Mouse (Mus musculus): ENCODE data around the gene Cux2. TPM values are rescaled to one million over a fixed set of nuclear protein-coding genes. Genes with fewer than 3 reads are reported as not detected.

Gene Cux2
- polyA plus RNA-seq, 1 experiment from 2014 or later: 10.1 TPM

DNA sequence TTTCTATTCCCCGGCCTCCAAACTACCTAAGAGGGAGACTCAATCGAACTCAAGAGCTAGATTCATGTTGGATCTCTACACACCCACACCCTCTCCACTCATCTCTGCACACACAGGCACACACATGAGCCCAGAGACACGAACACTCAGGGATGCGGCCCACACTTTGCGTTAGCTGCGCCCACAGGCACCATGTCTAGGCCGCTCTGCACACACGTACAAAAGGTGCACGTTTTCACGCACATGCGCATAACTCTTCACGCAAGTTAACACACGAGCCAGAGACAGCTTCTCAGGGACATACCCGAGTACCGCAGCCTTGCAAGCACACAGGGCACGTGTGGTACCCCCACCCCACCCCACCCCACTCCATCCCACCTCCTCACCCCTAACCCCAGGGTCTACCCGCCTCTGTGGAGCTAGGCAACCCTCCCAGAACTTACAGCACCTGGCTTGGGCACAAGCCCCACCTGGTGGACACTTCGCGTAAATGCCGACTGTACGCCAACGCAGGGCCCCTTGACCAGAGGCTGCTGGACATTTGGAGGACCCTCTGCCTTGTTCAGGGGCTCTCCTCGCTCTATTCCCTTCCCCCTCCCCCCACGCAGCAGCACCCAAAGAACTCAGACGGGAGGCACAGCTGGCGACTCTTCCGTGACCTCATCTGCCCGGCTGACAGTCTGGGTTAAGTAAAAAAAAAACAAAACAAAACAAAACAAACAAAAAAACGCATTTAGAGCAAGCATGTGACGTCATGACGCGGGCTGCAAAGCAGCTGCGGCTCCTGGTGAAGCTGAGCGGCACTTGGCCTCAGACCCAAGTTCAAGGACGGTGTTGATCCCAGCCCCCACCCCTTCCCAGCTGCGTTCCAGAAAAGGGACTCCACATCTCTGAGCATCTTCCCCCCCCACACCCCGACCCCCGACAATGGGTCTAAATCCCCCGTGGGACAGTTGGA lies 9.4 kb upstream of the Cux2 start:
- H3K9ac ChIP-seq: peak overlapping the region; percentile 63; the same call in 1 of the 2 replicates
- peak overlapping the region; percentile 59 for H3K4me2 ChIP-seq
- H3K4me3 ChIP-seq: peak overlapping the region; percentile 25
- H3K27ac ChIP-seq (ENCODE audit: poor library complexity, severe bottlenecking): no peak overlapping the region
- H3K36me3 ChIP-seq: peaks cover 3% of the 10 kb centered on the region
- no peak for ATAC-seq (ENCODE audit: insufficient number of reproducible peaks, low FRiP score)
- H3K27me3 ChIP-seq (replicated peaks): peaks cover under 1% of the 10 kb centered on the region; the same call in 1 of the 2 replicates
- H3K9me3 ChIP-seq (replicated peaks): peaks cover 10% of the 10 kb centered on the region
- H3K4me1 ChIP-seq (replicated peaks): peaks cover 49% of the 10 kb centered on the region
- 26% methylated on average over 39 of the region's 39 CpGs for WGBS

DNA sequence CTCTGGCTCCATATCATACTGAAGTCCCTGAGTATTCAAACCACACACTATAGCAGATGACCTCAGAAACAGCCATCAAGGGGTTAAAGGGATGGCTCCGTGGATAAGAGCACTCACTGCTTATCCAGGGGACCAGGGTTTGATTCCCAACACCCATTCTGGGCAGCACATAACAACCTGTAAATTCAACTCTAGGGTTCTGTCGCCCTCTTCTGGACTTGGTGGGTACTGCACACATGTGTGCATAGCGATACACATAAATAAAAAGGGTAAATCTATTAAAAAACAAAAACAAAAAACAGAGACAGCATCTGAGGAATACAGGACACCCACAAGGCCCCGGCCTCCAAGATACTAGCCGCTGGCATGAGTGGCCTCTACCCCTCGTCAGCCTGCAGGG lies 7.7 kb upstream of the Cux2 start:
- no peak overlapping the region for H3K27ac ChIP-seq (ENCODE audit: poor library complexity, severe bottlenecking)
- H3K4me1 ChIP-seq (replicated peaks): peaks cover 40% of the 10 kb centered on the region
- ATAC-seq (ENCODE audit: insufficient number of reproducible peaks, low FRiP score): no peak
- H3K4me3 ChIP-seq: no peak overlapping the region
- no peak overlapping the region for H3K9ac ChIP-seq
- peaks cover 3% of the 10 kb centered on the region for H3K36me3 ChIP-seq
- WGBS: 66% methylated on average over 6 of the region's 6 CpGs
- peaks cover 17% of the 10 kb centered on the region for H3K27me3 ChIP-seq (replicated peaks)
- H3K9me3 ChIP-seq (replicated peaks): peaks cover 10% of the 10 kb centered on the region
- H3K4me2 ChIP-seq: no peak overlapping the region

DNA sequence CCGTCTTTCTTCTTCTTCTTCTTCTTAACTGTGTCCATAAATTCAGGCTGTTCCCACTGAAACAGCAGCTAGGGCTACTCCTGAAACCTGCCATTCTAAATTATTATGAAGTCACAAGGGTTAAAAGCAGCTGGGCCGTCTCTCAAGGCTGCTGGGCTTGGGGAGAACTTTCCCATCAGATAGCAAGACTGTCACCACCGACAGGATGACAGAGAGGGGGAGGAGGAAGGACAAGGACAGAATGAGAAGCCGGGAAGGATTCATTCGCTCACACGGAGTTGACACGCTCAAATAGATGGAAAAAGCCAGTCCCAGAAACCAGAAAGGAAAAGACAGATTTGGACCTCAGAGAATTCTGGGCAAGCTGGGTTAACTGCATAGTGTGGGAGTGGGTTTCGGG lies 6.7 kb upstream of the Cux2 start:
- Histone ChIP-seq H3K4me3 (no peak overlapping the region), H3K9ac (no peak overlapping the region), H3K27me3 (replicated peaks) (peaks cover 21% of the 10 kb centered on the region), H3K4me1 (replicated peaks) (peaks cover 29% of the 10 kb centered on the region), H3K27ac (ENCODE audit: poor library complexity, severe bottlenecking) (0 out of 2 replicates have a peak overlapping the region, but pooled peaks have one; percentile 31), H3K4me2 (no peak overlapping the region), H3K9me3 (replicated peaks) (peaks cover 10% of the 10 kb centered on the region), H3K36me3 (peaks cover 3% of the 10 kb centered on the region)
- no peak for ATAC-seq (ENCODE audit: insufficient number of reproducible peaks, low FRiP score)
- 60% methylated on average over 8 of the region's 8 CpGs for WGBS

DNA sequence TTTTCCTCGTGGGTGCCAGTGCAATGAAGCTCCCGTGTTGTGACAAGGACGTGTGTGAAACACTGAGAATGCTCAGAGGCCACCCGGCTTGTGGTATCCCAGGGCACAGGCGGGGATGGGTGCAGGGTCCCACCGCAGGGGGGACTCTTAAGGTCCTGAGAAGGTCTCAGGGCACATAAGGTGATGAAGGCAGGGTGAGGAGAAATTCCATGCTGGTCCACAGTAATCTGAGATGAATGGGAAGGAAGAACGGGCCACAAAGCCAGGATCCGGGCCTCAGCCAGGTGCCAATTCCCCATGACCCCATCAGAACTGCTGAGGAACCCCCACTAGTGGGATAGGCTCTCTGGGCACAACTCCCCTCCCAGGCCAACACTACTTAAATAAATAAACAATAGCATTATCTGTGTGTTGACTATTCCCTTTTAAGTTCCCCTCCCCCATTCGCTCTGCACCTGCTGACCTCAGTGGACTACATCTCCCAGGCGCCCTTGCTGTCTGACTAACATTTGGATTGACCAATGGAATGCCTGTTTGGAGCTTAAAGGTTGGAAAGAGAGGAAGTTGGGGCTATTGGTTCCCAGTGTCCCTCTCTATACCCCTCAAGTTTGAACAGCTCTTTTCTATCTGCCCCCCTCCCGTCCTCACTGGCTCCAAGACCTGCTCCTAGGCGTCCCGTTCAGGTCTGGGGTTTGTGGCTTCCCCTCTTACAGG lies 4.4 kb upstream of the Cux2 start:
- H3K9me3 ChIP-seq (replicated peaks): peaks cover 10% of the 10 kb centered on the region
- H3K27me3 ChIP-seq (replicated peaks): peaks cover 23% of the 10 kb centered on the region
- H3K36me3 ChIP-seq: peaks cover 3% of the 10 kb centered on the region
- H3K4me2 ChIP-seq: peak overlapping the region; percentile 62
- H3K27ac ChIP-seq (ENCODE audit: poor library complexity, severe bottlenecking): no peak overlapping the region
- 0 out of 2 replicates have a peak, but pooled peaks have one; percentile 24 for ATAC-seq (ENCODE audit: insufficient number of reproducible peaks, low FRiP score)
- H3K4me1 ChIP-seq (replicated peaks): peaks cover 17% of the 10 kb centered on the region
- H3K4me3 ChIP-seq: 0 out of 2 replicates have a peak overlapping the region, but pooled peaks have one; percentile 22
- H3K9ac ChIP-seq: no peak overlapping the region
- 35% methylated on average over 13 of the region's 13 CpGs for WGBS

DNA sequence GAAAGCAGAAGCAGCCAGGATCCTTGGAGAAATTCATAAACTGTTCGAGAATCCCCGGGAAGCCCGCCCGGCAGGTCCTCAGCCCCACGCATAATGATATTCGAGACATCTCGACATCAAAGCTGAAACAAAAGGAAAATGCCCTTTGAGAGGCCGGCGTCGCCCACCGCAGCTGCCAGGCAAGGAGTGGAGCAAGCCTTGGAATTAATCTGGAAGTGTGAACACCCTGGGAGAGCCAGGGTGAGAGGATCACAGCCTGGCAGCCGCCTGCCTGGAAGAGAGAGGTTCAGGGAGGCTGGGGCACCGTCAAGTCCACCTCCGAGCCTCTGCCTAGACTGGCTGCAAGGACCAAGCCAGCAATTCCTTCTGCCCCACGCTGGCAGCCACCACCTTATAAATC lies 3.7 kb upstream of the Cux2 start:
- 29% methylated on average over 15 of the region's 15 CpGs for WGBS
- Histone ChIP-seq H3K36me3 (peaks cover 3% of the 10 kb centered on the region), H3K4me3 (no peak overlapping the region), H3K9me3 (replicated peaks) (peaks cover 10% of the 10 kb centered on the region), H3K9ac (no peak overlapping the region), H3K4me2 (peak overlapping the region; percentile 18; the same call in 1 of the 2 replicates), H3K27ac (ENCODE audit: poor library complexity, severe bottlenecking) (no peak overlapping the region), H3K27me3 (replicated peaks) (peaks cover 28% of the 10 kb centered on the region), H3K4me1 (replicated peaks) (peaks cover 20% of the 10 kb centered on the region)
- no peak for ATAC-seq (ENCODE audit: insufficient number of reproducible peaks, low FRiP score)

DNA sequence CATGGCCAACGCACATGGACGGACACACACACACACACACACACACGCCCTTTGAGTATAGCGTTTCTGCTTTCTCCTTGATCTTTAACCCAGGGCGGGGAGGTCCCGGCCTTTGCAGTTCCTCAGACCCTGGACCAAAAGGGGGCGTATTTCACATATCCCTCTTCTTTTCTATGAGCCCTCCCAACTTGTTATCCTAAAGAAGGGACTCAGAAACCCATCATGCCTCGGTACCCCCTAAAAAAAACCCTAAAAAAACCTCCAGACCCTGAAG lies 867 bp upstream of the Cux2 start:
- Histone ChIP-seq H3K27me3 (replicated peaks) (peaks cover 53% of the 10 kb centered on the region), H3K36me3 (no peaks in the 10 kb centered on the region)
- ATAC-seq (ENCODE audit: insufficient number of reproducible peaks, low FRiP score): no peak

DNA sequence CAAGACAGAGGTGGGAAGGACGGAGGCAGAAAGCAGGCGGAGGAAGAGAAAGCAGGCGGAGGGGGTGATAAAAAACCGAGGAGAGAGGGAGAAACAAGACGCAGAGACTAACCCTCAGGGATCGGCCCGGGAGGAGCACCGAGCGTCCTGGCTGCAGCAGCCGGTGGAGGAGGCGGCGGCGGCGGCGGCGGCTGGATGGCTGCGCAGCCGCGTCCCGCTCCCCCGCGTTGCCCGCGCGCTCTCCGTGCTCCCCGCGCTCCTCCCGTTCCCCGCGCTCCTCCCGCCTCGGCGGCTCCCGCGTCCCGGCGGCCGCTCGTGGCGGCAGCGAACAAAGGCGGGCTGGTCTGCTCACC lies 262 bp downstream of the Cux2 start:
- Histone ChIP-seq H3K9ac (peak overlapping the region; percentile 76), H3K9me3 (replicated peaks) (no peaks in the 10 kb centered on the region), H3K4me1 (replicated peaks) (peaks cover 34% of the 10 kb centered on the region), H3K36me3 (no peaks in the 10 kb centered on the region), H3K4me3 (peak overlapping the region; percentile 66), H3K4me2 (peak overlapping the region; percentile 90), H3K27ac (ENCODE audit: poor library complexity, severe bottlenecking) (peak overlapping the region; percentile 40), H3K27me3 (replicated peaks) (peaks cover 54% of the 10 kb centered on the region)
- no peak; the same call in 1 of the 2 replicates for ATAC-seq (ENCODE audit: insufficient number of reproducible peaks, low FRiP score)
- WGBS: 0% methylated on average over 23 of the region's 43 CpGs

More for the DNA sequence above, 867 bp upstream of the Cux2 start:
- peak overlapping the region; percentile 66 for H3K4me3 ChIP-seq
- WGBS: 8% methylated on average over 8 of the region's 8 CpGs
- H3K9ac ChIP-seq: no peak overlapping the region
- H3K27ac ChIP-seq (ENCODE audit: poor library complexity, severe bottlenecking): no peak overlapping the region
- H3K4me2 ChIP-seq: peak overlapping the region; percentile 90
- no peaks in the 10 kb centered on the region for H3K9me3 ChIP-seq (replicated peaks)
- H3K4me1 ChIP-seq (replicated peaks): peaks cover 34% of the 10 kb centered on the region

DNA sequence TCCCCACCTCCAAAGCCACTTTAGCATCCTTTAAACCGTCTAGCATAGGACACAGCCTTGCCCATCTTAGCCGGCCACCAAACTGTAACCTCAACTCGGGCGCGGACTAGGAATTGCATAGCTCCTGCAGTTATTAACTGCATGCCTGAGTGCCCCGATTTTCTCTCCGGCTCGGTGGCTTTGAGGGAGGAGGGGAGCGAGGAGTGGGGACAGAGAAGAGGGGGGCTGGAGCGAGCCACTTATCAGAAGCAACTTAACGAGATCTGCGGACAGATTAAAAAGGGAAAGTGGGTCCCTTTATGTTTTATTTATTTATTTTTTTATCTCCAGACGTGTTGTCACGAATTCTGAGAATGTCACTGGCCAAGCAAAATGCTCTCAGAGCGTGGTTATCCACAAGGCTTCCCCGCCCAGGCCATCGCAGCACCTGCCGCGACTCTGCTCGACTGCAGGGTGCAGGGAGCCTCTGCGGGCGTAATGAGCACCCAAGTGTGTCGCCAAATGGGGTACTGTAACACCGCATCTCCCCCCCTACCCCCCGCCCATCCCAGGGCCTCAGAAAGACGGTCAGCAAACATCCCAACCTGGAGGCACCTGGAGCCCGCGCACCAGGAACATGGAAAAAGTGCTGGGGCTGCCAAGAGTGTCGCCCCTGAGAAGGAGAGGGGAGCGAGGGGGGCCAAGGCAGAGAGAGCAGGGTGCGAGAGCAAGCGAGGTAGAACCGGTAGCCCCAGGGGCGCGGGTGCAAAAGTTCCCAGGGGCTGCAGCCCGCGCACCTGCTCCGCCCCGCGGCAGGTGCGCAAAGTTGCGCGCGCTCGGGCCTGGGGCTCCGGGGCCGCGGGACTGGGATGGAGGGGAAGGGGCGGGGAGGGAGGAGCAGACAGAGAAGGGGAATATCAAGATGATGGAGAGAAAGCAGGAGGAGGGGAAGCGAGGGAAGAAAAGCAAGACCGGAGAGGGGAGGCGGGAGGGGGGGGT lies 927 bp downstream of the Cux2 start:
- WGBS: 2% methylated on average over 51 of the region's 52 CpGs
- H3K4me2 ChIP-seq: peak overlapping the region; percentile 90
- peak overlapping the region; percentile 66 for H3K4me3 ChIP-seq
- no peak for ATAC-seq (ENCODE audit: insufficient number of reproducible peaks, low FRiP score)
- H3K4me1 ChIP-seq (replicated peaks): peaks cover 32% of the 10 kb centered on the region
- peaks cover 50% of the 10 kb centered on the region for H3K27me3 ChIP-seq (replicated peaks)
- H3K27ac ChIP-seq (ENCODE audit: poor library complexity, severe bottlenecking): no peak overlapping the region
- H3K36me3 ChIP-seq: no peaks in the 10 kb centered on the region
- peak overlapping the region; percentile 76 for H3K9ac ChIP-seq
- no peaks in the 10 kb centered on the region for H3K9me3 ChIP-seq (replicated peaks)

DNA sequence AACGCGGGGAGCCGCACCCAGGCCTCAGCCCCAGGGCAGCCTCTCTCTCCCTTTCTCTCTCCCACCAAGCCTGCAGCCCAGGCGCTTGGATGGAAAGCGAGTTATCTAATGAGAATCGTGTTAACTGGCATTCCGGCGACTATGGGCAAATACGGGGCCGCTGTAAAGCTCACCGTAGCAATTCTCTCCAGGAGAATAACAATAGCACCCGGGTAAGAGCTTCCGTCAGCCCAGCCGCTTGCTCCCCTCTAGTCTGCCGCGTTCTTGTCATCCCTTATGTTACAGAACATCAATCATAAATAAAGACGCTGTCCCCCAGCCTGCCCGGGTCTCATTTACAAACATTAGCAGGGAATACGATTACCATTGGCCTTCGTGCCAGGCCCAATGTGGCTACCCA lies 1.6 kb downstream of the Cux2 start:
- Histone ChIP-seq H3K9ac (peak overlapping the region; percentile 76; the same call in 1 of the 2 replicates), H3K4me3 (peak overlapping the region; percentile 66), H3K27ac (ENCODE audit: poor library complexity, severe bottlenecking) (no peak overlapping the region), H3K4me2 (peak overlapping the region; percentile 90), H3K27me3 (replicated peaks) (peaks cover 43% of the 10 kb centered on the region), H3K4me1 (replicated peaks) (peaks cover 31% of the 10 kb centered on the region), H3K9me3 (replicated peaks) (no peaks in the 10 kb centered on the region), H3K36me3 (no peaks in the 10 kb centered on the region)
- ATAC-seq (ENCODE audit: insufficient number of reproducible peaks, low FRiP score): no peak
- 4% methylated on average over 20 of the region's 20 CpGs for whole genome bisulfite sequencing

DNA sequence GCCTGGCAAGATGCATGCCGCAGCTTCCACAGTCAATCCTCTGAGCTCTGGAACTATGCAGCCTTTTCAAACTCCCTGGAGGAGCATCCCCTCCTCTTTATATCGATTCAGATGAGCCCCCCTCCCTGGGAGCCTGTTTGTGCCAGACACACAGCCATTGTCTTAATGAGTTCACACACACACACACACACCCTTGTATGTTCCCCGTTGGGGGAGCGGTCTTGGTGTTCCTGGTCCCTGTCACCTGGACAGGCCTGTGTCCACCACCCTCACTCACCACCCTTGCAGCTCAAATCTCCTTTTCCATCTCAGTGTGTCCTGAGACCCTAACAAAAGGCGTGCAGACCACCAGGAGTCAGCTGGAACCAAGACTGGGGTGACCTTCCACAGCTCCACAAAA lies 2.1 kb downstream of the Cux2 start:
- 0 out of 2 replicates have a peak overlapping the region, but pooled peaks have one; percentile 76 for H3K9ac ChIP-seq
- peak overlapping the region; percentile 90 for H3K4me2 ChIP-seq
- WGBS: 53% methylated on average over 5 of the region's 5 CpGs
- peaks cover 36% of the 10 kb centered on the region for H3K4me1 ChIP-seq (replicated peaks)
- H3K36me3 ChIP-seq: no peaks in the 10 kb centered on the region
- ATAC-seq (ENCODE audit: insufficient number of reproducible peaks, low FRiP score): no peak
- H3K27ac ChIP-seq (ENCODE audit: poor library complexity, severe bottlenecking): no peak overlapping the region
- H3K9me3 ChIP-seq (replicated peaks): no peaks in the 10 kb centered on the region
- peaks cover 39% of the 10 kb centered on the region for H3K27me3 ChIP-seq (replicated peaks)
- peak overlapping the region; percentile 66 for H3K4me3 ChIP-seq

Measured in heart, embryonic 12.5 days (tissue).